Mouse (Mus musculus): ENCODE results near the gene Ttc4.

Ttc4 gene

DNA sequence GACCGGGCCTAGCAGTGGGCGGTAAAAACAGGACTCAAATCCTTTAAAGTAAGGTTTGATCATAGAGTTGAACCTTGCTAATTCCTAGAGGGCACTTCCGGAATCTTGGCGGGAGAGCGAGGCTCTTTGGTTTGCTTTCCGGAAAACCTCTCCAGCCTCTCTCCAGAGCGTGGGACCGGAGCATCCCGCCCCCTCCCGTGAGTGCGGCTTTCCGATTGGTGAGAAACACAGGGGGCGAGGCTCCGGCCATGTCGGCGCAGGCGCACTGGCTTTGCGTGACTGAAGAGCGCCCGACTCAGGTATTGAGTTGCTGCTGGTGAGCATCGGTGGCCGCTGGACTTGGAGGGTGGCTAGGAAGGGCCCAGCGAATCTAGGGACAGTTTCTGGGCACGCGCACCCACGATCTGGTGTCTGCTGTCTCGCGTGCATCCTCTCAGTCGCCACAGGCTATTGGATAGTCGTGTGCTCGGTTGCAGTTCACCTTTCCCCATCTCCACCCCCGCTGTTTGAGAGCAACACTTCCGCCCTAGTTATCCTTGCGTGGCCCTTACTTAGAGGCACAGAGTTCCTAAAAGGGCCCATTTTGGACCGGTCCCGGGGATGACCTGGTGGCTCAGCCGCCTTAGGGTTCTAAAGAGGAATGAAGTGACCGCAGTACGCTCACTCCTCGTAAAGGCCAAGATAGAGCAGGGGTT is 27.8 kb downstream of the Ttc4 start, which contains the start of gene Pars2:
TSS of gene Pars2 (plus strand) at position 237 of the 695 bp plus-strand sequence.
- DNase-seq (ENCODE audit: extremely low spot score) = peak; percentile 98

DNA sequence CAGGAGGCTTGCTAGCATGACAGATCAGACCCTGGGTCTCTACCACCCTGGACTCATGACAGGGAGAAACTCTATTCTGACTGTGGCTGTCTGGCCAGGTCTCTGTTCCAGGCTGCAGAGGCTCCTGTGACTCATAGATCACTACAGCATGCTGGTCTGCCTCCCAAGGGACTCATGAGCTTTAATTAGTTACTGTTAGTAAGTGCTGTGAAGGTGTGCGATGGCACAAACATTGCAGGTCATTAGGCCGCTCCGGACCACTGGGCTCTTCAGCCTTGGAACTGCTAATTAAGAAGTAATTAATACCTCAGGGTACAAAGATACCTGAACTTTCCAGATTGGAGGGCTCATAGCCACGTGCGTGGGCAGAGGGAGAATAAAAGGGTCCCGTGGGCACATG is 31.6 kb downstream of the Ttc4 start:
- DNase-seq (ENCODE audit: extremely low spot score) = no peak

DNA sequence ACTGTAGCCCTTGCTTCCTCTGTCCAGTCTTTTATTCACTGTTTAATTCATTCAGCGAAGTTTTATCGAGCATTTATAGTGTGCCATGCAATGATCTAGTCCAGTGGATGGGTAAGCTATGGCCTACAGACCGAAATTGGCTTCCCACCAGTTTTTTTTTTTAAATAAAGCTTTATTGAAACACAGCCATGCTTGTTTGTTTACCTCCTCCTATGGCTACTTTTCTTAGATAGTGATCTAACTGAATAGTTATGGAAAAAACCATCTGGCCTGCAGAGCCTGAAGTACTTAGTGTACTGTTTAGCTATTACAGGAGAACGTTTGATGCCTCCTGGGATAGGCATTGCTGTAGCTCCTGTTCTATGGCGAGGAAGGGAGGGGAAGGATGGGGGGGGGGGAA is 32.9 kb downstream of the Ttc4 start:
- no peak for DNase-seq (ENCODE audit: extremely low spot score)

DNA sequence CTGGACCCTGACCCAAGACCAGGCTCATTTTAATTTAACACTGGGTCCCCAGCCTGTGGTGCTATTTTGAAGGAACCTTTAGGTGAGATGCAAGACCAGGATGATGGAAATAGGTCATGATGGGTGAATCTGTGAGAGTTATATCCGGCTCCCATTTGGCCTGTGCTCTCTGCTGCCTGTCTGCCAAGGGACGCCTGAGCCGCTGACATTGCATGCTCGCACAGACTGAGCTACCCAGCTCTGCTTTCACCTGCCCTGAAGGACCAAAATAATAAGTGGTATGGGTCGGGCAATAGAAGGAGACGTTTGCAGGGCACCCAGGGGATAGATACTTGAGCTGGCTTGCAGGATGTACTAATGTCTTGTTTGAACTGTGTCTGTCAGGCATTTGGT is 34.5 kb downstream of the Ttc4 start:
- no peak for DNase-seq (ENCODE audit: extremely low spot score)

- no peak for DNase-seq (ENCODE audit: extremely low spot score)
Observed at GRCm38 (mm10) chr4:106643483-106644217, 35.1 kb downstream of the Ttc4 start.

GRCm38 (mm10) chr4:106634086-106634479 is 44.7 kb downstream of the Ttc4 start:
- DNase-seq (ENCODE audit: extremely low spot score) = no peak

- no peak for DNase-seq (ENCODE audit: extremely low spot score)
Observed at GRCm38 (mm10) chr4:106633281-106634085, 45.3 kb downstream of the Ttc4 start.

- no peak for DNase-seq (ENCODE audit: extremely low spot score)
Observed at GRCm38 (mm10) chr4:106632313-106632712, 46.4 kb downstream of the Ttc4 start.

- peak; percentile 62 for DNase-seq (ENCODE audit: extremely low spot score)
Observed at GRCm38 (mm10) chr4:106630333-106631220, 48.2 kb downstream of the Ttc4 start.

DNA sequence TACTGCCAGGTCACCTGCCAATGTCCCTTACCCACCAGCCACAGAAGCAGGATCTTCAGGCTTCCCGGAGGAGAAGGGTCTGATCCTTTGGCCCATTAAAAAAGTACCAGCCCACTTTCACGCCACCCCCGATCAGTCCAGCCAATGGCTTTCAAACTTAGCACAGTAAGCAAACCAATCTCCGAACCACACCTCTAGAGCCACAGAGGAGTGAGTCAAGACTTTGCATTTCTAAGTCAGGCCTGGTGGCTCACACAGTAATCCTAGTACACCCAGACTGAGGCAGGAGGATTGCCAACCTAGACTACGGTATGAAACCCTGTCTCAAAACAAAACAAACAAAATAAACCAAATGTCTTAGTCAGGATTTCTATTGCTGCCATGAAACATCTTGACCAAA is 49.4 kb downstream of the Ttc4 start:
- no peak for DNase-seq (ENCODE audit: extremely low spot score)

DNA sequence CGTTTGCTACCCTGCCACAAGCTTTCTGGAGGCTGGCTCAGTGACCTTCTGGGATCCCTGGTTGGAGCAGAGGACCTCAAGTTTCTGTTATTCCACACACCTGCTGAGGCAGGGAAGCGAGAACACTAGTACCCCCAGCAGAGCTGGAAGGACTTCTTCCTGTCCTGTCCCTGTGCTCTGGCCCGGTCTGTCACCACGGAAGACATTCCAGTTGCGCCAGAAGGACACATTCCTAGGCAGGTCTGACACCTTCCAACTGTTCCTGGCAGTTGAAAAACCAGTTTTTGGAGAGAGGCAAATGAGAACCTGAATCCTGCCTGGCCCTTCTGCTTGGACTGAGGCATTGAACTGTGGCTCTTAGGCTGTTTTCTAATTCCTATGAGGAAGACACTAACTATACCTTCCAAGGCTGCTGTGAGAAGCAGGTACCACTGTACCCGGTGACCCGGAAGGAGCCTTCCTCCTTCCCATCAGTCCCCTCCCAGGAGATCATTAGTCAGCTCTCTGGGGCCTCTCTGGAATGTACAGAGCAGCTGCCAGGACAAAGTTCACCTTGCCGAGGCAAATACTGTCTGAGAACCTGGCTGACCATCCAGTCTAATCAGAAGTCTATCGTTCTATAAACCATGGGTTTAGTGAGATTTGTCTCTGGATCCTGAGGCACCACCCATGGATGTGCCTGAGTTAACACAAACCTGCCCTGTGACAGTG is 49.9 kb downstream of the Ttc4 start:
- no peak for DNase-seq (ENCODE audit: extremely low spot score)

GRCm38 (mm10) chr4:106627809-106628208 is 50.9 kb downstream of the Ttc4 start:
- DNase-seq (ENCODE audit: extremely low spot score) = no peak

GRCm38 (mm10) chr4:106624271-106624670 is 54.5 kb downstream of the Ttc4 start:
- DNase-seq (ENCODE audit: extremely low spot score) = no peak

- DNase-seq (ENCODE audit: extremely low spot score) = no peak
Observed at GRCm38 (mm10) chr4:106622712-106623111, 56.0 kb downstream of the Ttc4 start.

DNA sequence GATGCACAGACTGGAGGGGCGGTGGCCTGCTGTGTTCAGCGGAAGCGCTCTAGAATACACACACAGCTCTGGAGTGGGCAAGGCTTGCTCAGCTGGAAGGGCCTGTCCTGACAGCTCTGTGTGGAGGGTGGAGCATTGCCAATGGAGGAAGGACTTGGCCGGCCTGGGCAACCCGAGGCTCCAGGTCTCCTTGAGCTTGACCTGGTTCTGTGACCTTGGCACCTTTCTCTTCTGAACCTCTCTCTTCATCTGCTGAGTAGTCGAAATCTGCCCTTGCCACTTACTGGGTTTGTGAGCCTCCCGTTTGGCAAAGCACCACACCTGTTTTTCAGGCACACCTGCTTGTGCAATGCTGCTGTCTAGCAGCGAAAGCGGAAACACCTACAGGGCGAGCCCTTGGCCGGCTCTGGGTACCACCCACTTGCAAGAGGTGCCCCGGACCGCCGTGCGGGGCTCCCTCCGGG is 56.7 kb downstream of the Ttc4 start, which contains the start of gene Ttc22:
TSS of gene Ttc22 (plus strand) at position 403 of the 464 bp plus-strand sequence.
- DNase-seq (ENCODE audit: extremely low spot score) = no peak

DNA sequence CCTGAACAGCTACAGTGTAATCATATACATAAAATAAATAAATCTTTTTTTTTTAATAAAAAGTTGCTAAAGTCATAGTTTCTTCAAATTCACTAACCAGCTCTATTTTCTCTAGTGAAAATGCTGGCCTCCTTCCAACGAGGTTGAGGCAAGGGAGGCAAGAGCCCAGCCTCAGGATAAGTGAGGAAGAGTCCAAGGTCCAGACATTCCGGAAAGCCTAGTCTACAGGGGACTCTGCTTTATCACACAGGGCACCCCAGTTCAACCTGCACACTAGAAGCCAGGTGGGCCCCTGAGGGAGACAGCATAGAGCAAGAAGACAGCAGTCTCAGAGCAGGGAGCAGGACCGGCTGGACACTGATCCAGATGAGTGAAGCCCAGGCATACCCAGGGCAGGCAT is 57.3 kb downstream of the Ttc4 start:
- DNase-seq (ENCODE audit: extremely low spot score) = no peak

- no peak for DNase-seq (ENCODE audit: extremely low spot score)
Observed at GRCm38 (mm10) chr4:106618898-106619297, 59.8 kb downstream of the Ttc4 start.

- DNase-seq (ENCODE audit: extremely low spot score) = peak; percentile 40
Observed at GRCm38 (mm10) chr4:106617056-106617455, 61.7 kb downstream of the Ttc4 start, which contains the start of gene Lexm. Lexm (minus strand) TSS chr4:106617241.

GRCm38 (mm10) chr4:106615637-106616036 is 63.1 kb downstream of the Ttc4 start:
- no peak for DNase-seq (ENCODE audit: extremely low spot score)

- DNase-seq (ENCODE audit: extremely low spot score) = no peak
Observed at GRCm38 (mm10) chr4:106614881-106615280, 63.9 kb downstream of the Ttc4 start.

Measured in embryo, embryonic 9.5 days (tissue).